Mouse (Mus musculus) granulocyte monocyte progenitor cell, adult 5-6 weeks (primary cell): ENCODE data around the gene Ipcef1. TPM values are rescaled to one million over a fixed set of nuclear protein-coding genes. Genes with fewer than 3 reads are reported as not detected.
"Not testable (repeated sequence)": the region's sequence is repeated elsewhere in the genome, so short reads cannot be mapped to it uniquely, and the experiment has no call there.

Experiments used
- ATAC-seq: replicated peaks from 2 replicates; pipeline ENCODE4 v1.8.0; 2016; ENCODE audit warnings: mild to moderate bottlenecking, moderate TSS enrichment, inconsistent platforms; ENCODE audit not compliant: poor library complexity, severe bottlenecking
- total RNA-seq, 2 experiments: library from RNA; stranded (forward) in 1 of 2; stranded (reverse) in 1 of 2; fragments of 200-712, 200-1000 nt in 1 of 2; fragments of >200 nt in 1 of 2; fragmentation: Nextera tagmentation in 1 of 2; gene quantifications; 2 replicates each; pipeline ENCODE4 v1.2.3; 2014 to 2017

Ipcef1 gene
- total RNA-seq, 2 experiments from 2014 or later: 2.1 to 2.6 TPM

DNA sequence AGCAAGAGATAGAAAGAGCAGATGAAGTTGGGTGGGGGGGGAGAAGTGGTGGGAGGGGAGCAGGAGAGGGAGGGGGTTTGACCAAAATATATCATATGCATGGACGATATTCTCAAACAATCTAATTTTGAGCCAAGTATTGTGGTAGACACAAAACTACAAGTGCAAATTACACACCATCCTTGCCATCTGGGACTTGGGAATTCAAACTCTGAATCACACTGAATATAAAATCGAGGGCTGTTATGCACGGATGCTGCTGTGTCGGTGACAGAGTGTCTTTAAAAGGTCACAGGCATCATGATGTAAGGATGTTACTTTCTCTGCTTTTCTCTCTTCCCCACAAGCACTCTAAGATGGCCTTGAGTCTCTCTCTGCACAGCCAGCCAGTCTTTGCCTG, 152.2 kb downstream of the Ipcef1 start:
- no peak for ATAC-seq

DNA sequence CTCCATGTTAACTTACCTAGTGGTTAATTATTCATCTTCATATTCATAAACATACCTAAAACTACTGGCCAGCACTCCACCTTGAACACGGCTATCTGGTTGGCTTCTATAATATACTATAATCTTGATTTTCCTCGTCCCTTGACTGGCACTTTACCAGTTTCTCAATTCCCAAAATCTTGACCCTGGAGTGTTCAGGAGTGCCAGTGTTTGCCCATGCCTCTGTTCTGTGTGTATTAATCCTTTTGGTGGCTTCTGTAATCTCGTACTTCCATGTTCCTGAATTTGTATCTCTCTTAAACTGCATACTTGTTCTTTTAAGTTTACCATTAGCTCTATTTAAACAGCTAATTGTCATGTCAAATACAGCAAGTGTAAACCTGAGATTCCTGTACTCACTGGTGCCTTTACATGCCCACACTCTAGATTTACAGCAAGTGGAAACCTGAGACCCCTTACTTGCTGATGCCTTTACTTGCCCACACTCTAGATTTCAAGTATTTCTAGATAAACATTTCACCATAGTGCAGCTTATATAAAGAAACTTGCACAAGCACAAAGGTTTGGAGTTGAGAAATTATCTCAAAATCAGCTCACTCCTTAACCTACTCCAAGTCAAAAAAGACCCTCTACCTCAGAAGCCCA, 155.5 kb downstream of the Ipcef1 start:
- ATAC-seq: no peak

DNA sequence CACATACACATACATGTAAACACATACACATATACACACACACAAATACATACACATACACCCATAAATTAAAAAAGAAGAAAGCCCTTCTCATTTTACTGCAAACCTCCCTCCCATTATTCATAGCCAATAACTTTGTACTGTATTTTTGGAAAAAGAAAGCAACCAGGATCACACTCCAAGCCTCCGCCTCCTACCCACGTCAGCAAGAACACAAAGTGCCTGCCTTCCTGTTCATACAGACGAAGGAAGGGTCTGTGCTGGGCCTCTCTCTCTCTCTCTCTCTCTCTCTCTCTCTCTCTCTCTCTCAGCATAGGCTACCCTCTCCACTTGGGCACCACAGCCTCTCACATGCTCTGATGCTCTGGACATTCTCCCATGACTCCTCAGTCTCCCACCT, 156.5 kb downstream of the Ipcef1 start:
- no peak for ATAC-seq

DNA sequence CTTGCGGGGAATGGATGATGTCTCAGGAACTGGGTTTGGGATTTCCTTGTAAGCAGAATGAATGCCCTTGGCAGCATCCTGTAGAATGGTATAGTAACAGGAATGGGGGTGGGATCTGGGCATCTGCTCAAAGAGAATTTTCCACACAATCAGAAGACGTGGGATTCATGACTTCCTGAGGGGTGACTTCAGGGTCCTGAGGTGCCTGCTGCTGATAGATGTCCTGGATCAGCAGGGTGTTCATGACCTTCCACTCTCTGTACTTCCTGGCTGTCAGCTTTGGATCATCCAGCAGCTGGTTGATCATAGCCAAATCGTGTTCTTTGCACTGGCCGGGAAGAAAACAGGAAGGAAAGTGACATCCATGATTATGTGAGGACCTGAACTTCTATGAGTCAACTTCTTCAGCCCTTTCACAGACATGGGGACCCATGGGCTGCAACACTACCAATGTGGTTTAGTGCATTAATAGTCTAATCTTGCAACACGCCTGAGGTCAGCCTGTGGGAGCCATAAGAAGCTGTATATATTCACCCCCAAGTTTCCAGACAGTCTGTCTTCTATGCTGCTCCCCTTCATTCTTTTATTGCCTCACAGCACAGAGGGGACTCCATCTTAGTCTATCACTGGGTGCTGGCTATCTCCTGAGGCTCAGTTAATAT, 161.8 kb downstream of the Ipcef1 start:
- peak; percentile 97 for ATAC-seq

DNA sequence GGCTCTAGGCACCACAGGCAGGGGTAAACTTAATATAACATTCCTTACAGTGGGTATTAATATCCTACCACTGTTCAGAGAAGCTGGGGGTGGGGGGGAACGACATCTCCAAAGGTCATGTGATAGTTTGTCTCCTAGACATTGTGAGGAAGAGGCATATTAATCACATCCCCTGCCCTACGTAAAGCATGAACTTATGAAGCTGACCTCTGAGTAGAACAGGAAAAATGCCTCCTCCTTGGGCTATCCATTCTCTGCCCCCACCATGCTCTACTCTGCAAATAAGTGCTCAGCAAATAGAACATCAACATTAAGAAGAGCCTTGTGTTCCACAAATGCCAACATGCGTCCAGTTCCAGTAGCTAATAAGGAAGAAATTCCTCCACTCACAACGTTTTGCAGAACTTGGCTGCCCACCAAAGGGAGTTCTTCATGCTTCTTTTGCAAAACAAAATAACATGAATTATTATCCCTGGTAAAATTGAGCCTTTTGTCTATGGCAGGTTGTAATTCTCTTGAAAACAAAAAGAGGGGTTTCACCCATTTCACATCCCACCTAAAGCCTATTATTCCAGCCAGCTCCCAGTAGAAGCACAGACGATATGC, 162.5 kb downstream of the Ipcef1 start:
- ATAC-seq: no peak

DNA sequence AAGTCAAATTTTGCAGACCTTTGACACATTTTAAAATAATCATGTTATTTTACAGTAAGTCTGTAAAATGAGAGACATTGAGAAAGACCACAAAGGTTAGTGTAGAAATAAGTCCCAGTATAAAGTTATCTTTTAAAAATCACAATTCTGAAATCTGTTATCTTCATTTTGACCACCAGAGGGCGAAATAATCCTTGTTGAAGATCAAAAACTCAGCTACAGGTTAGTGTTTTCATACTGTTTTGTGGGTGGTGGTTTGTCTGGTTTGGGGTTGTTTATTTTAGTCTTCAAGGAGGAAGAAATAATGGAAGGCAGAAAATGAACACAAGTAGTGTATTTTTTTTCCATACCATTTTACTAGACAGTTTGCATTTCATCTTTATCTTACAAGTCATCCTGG, 166.8 kb downstream of the Ipcef1 start:
- 0 out of 2 replicates have a peak, but pooled peaks have one; percentile 46 for ATAC-seq

DNA sequence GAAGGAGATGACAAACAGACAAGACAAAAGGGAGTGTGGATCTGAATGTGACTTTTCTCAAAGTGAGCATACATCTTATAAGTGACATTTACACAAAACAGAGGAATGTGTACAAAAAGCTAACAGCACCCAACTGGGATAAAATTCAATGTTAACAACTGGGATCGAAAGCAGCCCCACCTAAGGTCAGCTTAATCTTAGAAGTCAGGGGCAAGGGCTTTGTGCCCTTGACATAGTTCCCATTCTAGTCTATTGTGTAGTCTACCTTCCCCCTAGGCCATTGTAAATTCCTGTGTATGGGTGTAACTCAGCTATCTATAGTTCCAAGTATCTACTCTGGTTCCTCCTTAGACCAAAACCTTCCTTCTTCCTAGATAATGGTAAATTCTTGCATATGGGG, 170.2 kb downstream of the Ipcef1 start:
- not testable (repeated sequence) for ATAC-seq

DNA sequence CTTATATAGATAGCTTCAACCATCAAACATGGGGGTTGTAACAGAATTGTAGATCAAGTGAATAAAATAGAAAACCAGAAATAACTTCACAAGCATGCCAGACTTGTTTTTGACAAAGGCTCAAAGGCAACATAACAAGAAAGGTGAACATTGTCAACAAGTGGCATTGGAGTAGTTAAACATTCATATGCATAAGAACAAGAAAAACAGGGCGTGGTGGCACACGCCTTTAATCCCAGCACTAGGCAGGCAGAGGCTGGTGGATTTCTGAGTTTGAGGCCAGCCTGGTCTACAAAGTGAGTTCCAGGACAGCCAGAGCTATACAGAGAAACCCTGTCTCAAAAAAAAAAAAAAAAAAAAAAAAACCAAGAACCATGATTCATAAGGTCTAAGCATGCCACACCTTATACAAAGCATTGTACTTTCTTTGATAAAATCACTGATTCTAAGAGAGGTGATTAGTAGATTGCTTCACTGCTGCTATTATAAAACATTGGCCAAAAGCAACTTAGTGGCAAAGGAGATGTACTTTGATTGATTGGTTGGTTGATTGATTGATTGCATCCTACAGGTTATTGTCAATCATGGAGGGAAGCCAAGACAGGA, 173.9 kb downstream of the Ipcef1 start:
- no peak for ATAC-seq

DNA sequence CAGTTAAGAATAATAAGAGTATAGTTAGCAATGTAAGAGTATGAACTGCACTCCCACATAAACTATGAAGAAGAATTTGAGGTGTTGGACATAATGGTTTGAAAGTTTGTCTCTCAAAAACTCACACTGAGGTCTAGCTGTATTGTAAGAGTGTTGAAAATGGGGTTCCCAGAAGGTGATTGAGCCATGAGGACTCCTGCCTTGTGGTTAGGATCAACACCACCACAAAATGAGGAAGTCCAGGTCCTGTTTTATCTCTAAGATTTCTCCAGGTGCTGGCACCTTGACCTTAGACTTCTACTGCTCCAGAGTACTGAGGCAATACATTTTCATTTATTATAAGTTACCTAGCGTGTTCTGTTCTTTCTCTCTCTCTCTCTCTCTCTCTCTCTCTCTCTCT, 178.4 kb downstream of the Ipcef1 start:
- peak; percentile 44 for ATAC-seq

DNA sequence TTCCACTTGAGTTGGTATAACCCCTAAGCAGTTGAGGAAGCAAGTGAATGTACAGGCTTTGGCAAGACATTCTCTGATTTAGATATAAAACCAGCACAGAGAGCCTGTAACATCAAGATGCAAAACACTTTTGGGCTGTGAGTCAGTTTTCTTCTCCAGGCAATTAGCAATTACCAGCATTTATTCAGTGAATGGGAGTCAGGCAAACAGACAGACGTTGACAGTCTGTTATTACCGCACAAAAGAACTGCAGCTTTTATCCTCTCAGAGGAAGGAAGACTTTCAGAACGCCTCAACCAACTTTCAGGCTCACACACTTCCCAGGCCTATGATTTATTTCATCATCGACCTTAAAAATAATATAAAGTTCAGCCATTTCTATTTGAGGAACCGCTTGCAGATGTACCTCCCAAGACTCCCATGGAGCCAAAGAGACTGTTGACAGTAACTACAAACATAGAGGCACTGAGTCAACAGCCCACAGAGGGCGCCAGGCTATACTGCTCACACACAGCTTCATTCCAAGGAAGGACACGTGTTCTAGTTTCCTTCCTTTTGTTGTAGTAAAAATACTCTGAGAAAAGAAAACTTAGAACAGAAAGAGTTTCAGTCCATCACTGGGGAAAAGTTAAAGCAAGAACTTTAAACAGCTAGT, 180.7 kb downstream of the Ipcef1 start:
- no peak for ATAC-seq

DNA sequence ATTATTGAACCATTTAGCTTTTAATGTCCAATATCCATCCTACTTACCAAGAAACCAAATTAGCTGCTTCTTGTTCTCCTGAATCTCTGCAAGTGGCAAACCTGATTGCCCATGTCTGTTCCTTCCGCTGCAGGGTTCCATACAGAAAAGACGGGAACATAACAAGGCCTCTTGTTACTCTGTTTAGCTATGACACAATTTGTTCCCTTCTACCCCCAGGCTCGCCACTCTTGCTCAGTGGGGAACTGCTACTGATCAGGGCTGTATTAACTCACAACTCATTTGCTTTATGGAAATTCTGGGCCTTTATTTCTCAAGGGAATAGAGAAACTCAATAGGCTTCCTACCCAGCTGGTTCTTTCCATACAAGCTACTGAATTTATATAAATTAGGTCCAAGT, 196.5 kb downstream of the Ipcef1 start:
- ATAC-seq: no peak

DNA sequence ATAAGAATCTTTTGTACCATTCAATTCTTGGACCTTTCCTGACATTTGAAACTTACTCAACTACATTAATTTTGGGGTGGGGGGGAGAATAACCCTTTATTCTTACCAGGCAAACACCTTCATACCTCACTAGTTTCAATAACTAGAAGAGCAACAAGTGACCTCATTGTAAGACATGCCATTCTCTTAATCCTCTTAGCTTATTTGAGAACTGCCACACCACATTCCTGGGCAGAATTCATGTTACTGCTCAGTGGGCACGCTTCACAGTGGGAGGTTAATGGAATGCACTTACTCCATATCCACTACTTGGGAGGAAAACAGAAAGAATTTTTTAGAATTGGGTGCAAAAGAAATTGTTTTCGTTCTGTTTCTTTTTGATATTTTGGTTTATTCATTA, 203.4 kb downstream of the Ipcef1 start:
- no peak for ATAC-seq

DNA sequence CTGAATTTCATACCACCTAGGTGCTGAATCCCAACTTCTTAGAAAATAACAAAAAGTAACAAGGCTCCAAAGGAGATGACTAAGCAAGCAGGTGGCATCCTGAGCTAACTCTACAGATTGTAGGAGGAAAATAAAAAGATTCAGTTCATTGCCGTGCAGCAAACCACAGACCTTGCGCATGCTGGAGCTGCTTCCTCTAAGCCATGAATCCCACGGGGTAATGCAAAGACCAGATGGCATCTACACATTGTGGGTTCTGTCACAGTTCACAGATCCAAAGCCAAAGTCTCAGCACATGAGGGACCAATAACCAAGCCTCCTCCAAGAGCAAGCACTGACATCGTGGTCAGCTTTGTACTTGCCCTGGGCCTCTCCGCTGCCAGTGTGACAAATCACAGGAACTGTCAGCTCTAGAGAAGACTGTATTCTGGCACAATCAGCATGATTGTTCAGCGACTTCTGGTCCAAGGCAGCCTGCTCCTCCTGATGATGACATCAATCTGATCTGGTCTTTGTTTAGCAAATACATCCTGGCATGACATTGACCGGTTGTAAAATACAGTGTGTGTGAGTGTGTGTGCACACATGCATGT, 204.0 kb downstream of the Ipcef1 start:
- ATAC-seq: no peak

DNA sequence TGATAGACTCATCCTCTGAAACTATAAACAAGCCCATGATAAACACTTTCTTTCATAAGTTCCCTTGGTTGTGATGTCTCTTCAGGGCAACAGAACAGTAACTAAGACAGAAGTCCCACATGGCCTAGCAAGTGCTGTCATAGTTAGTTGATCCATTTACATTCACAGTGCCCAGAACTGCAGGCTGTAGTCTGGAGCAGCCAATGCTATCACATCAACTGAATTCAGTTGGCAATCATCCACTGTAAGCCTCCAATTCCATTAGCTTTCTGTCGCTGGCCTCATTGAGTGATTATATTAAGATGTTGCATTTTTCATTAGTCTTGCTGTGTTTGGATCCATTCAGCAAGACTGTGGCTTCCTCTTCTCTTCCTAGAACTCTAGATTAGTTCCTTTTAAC, 206.0 kb downstream of the Ipcef1 start:
- no peak for ATAC-seq

DNA sequence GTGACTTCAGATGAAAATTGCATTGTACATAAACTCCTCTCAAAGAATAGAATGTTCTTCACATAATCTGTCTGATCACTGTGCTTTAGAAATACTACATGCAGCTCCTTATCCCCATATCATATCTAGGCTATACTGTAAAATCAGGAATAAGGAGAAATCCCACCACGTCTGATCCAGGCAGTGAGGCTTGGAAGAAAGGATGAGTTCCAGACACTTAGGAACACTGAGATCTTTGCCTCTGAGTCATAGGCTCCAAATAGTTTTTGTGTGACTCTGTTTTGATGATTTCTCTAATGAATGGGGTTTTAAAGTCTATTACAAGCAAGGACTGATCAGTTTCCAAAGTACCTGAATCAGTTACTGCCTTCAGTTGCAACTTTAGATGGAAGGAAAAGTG, 210.1 kb downstream of the Ipcef1 start:
- ATAC-seq: no peak

Other genes with a start within 250 kb of the Ipcef1 start
- gene Cnksr3, start 159.8 kb upstream of the Ipcef1 start, total RNA-seq (2014; fragmentation: Nextera tagmentation): 4.9 and 6.7 TPM in 2 replicates
- 3.2 and 3.7 TPM in 2 replicates for gene Cnksr3, start 159.8 kb upstream of the Ipcef1 start, total RNA-seq (2017)